15 mouse cellular contexts compared by ENCODE assay signal in the genomic region with DNA sequence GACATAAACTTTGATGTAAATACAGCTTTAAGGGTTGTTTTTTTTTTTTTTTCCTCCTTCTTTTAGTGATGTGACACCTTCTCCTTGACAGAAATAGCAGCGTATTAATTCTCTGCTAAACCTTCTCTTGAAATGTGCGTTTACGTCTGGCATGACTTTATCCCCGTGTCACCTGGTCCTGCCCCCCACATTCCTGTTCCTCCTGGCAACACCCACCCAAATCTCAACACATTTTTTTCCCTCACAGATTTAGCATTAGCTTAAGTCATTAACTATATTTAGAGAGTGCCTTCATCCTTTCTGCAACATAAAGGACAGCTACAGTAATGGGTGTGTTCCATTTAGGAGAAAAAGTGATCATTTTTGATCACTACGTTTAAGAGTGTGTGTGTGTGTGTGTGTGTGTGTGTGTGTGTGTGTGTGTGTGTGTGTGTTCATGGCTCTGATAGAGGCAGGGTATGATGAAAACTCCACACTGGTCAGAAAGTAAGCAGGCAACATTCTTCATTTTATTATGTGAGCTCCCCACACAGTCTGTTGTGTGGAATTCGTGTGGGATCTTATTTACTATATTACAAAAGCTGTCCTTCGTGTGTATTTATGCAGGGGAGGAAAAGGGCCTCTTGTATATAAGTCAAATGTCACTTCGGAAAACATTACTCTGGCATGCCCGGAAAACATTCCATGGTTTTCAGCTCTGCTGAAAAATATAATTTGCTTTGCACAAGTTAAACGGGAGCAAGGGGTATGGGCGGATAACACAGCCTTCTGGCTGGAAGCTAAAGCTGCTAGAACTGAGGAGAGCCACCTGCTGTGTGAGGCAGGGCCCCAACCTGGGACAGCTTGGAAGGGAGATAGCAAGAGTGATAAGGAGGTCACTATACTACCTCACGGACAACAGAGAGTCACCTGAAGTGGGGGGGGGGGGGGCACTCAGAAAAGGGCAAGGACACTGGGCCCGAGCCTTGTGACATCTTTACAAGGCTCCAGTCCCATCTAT.
DNase-seq lines count a peak whose midpoint lies in the region; ATAC-seq and TF ChIP-seq lines count a peak whose summit lies in the region.
"Had no signal": no experiment of that assay in that cellular context is flagged by ENCODE, and none has a peak within 500 bp of the region (broad histone marks: within the 10 kb centered on the region; RNA-seq: fewer than 3 reads in every experiment).

No protein-coding gene starts in this region.

- no peaks in the 10 kb centered on the region for H3K9me3 ChIP-seq in forebrain, postnatal 0 days (ENCODE audit: low read length)
- no peaks in the 10 kb centered on the region for H3K9me3 ChIP-seq in forebrain, embryonic 15.5 days
- H3K9me3 ChIP-seq in heart, postnatal 0 days (replicated peaks; ENCODE audit: control insufficient read depth, low read length): no peaks in the 10 kb centered on the region
- no peaks in the 10 kb centered on the region for H3K9me3 ChIP-seq in stomach, embryonic 14.5 days (ENCODE audit: control insufficient read depth, low read depth, low read length)
- no peaks in the 10 kb centered on the region for H3K9me3 ChIP-seq in stomach, postnatal 0 days (ENCODE audit: control insufficient read depth, low read length)
- H3K9me3 ChIP-seq: forebrain, embryonic 12.5 days; midbrain, embryonic 10.5 days had no signal

- no peak overlapping the region for H3K27ac ChIP-seq in forebrain, postnatal 0 days (ENCODE audit: low read depth, low read length)
- no peak overlapping the region for H3K27ac ChIP-seq in forebrain, embryonic 15.5 days (replicated peaks)
- H3K27ac ChIP-seq in heart, postnatal 0 days (ENCODE audit: low read depth): peak overlapping the region; percentile 58
- H3K27ac ChIP-seq in stomach, embryonic 14.5 days (ENCODE audit: low read length): no peak overlapping the region
- no peak overlapping the region for H3K27ac ChIP-seq in stomach, postnatal 0 days (replicated peaks)
- H3K27ac ChIP-seq: forebrain, embryonic 12.5 days; midbrain, embryonic 10.5 days had no signal

- no peak overlapping the region for H3K4me2 ChIP-seq in forebrain, postnatal 0 days (ENCODE audit: low read depth)
- H3K4me2 ChIP-seq in forebrain, embryonic 15.5 days (replicated peaks): no peak overlapping the region
- peak overlapping the region; percentile 18; the same call in 1 of the 2 replicates for H3K4me2 ChIP-seq in heart, postnatal 0 days (ENCODE audit: low read depth, low read length)
- H3K4me2 ChIP-seq in stomach, embryonic 14.5 days (replicated peaks; ENCODE audit: low read depth, low read length): no peak overlapping the region
- H3K4me2 ChIP-seq in stomach, postnatal 0 days (replicated peaks; ENCODE audit: low read depth): no peak overlapping the region
- H3K4me2 ChIP-seq: forebrain, embryonic 12.5 days had no signal

- no peaks in the 10 kb centered on the region for H3K36me3 ChIP-seq in forebrain, postnatal 0 days (ENCODE audit: insufficient read depth)
- no peaks in the 10 kb centered on the region for H3K36me3 ChIP-seq in forebrain, embryonic 15.5 days
- H3K36me3 ChIP-seq in heart, postnatal 0 days (replicated peaks; ENCODE audit: control insufficient read depth, insufficient read depth, low read length): no peaks in the 10 kb centered on the region
- H3K36me3 ChIP-seq in stomach, embryonic 14.5 days (ENCODE audit: control insufficient read depth, insufficient read depth, low read length): no peaks in the 10 kb centered on the region
- H3K36me3 ChIP-seq in stomach, postnatal 0 days (ENCODE audit: control insufficient read depth, insufficient read depth, low read length): no peaks in the 10 kb centered on the region
- H3K36me3 ChIP-seq: forebrain, embryonic 12.5 days; midbrain, embryonic 10.5 days had no signal

- WGBS in forebrain, postnatal 0 days: 65% methylated on average over 13 of the region's 13 CpGs
- 72% methylated on average over 13 of the region's 13 CpGs for WGBS in forebrain, embryonic 15.5 days
- 27% methylated on average over 13 of the region's 13 CpGs for WGBS in heart, postnatal 0 days
- WGBS in stomach, embryonic 14.5 days: 26% methylated on average over 13 of the region's 13 CpGs
- 28% methylated on average over 13 of the region's 13 CpGs for WGBS in stomach, postnatal 0 days

- peak; percentile 53 for ATAC-seq in forebrain, postnatal 0 days
- ATAC-seq in forebrain, embryonic 15.5 days (replicated peaks): no peak
- peak; percentile 79 for ATAC-seq in heart, postnatal 0 days (ENCODE audit: insufficient read depth, low read depth)
- peak; percentile 42; the same call in 1 of the 2 replicates for ATAC-seq in stomach, embryonic 14.5 days (ENCODE audit: insufficient number of reproducible peaks, insufficient read depth, low FRiP score, low read depth)
- ATAC-seq in stomach, postnatal 0 days (ENCODE audit: low FRiP score, low TSS enrichment): no peak

- TF ChIP-seq CTCF in forebrain, postnatal 0 days (IDR thresholded peaks at IDR 0.05; ENCODE audit: low read depth): no peak
- TF ChIP-seq CTCF in heart, postnatal 0 days (IDR thresholded peaks at IDR 0.05; ENCODE audit: low read depth): no peak; the same call in 1 of the 2 replicates
- TF ChIP-seq CTCF in stomach, postnatal 0 days (IDR thresholded peaks at IDR 0.05; ENCODE audit: low read depth): no peak

- DNase-seq in forebrain, postnatal 0 days: peak; percentile 20
- DNase-seq in heart, postnatal 0 days (ENCODE audit: low spot score): peak; percentile 70
- no peak for DNase-seq in heart, postnatal 36 days
- peak; percentile 62 to 66 for DNase-seq in kidney, postnatal 4 days
- no peak for DNase-seq in kidney, adult 8-10 months
- no peak for DNase-seq in stomach, postnatal 0 days (ENCODE audit: low spot score)
- DNase-seq: adrenal gland, postnatal 14 days; cerebellum, adult 9-10 months; embryo, embryonic 11 days; lung, postnatal 10 days; thymus, postnatal 36 days had no signal

- H3K27me3 ChIP-seq in forebrain, postnatal 0 days (ENCODE audit: insufficient read depth, low read length): no peaks in the 10 kb centered on the region
- H3K27me3 ChIP-seq in forebrain, embryonic 15.5 days: no peaks in the 10 kb centered on the region
- no peaks in the 10 kb centered on the region for H3K27me3 ChIP-seq in heart, postnatal 0 days (ENCODE audit: control insufficient read depth, insufficient read depth, low read length)
- no peaks in the 10 kb centered on the region for H3K27me3 ChIP-seq in stomach, embryonic 14.5 days (ENCODE audit: control insufficient read depth, insufficient read depth, low read length)
- no peaks in the 10 kb centered on the region for H3K27me3 ChIP-seq in stomach, postnatal 0 days (ENCODE audit: control insufficient read depth, insufficient read depth, low read length)
- H3K27me3 ChIP-seq: forebrain, embryonic 12.5 days had no signal

- H3K4me3 ChIP-seq in forebrain, postnatal 0 days (ENCODE audit: low read depth, low read length): no peak overlapping the region
- H3K4me3 ChIP-seq in forebrain, embryonic 15.5 days: no peak overlapping the region
- no peak overlapping the region for H3K4me3 ChIP-seq in heart, postnatal 0 days (ENCODE audit: low read depth, low read length)
- no peak overlapping the region for H3K4me3 ChIP-seq in stomach, embryonic 14.5 days (ENCODE audit: low read depth, low read length)
- H3K4me3 ChIP-seq in stomach, postnatal 0 days (ENCODE audit: low read depth, low read length): no peak overlapping the region
- H3K4me3 ChIP-seq: forebrain, embryonic 12.5 days; midbrain, embryonic 10.5 days had no signal

- no peak for TF ChIP-seq EP300 in heart, postnatal 0 days (IDR thresholded peaks at IDR 0.05; ENCODE audit: low read depth)
- TF ChIP-seq EP300 in stomach, postnatal 0 days (optimal IDR thresholded peaks at IDR 0.05): no peak

- peaks cover 10% of the 10 kb centered on the region; the same call in 1 of the 2 replicates for H3K4me1 ChIP-seq in forebrain, postnatal 0 days (ENCODE audit: insufficient read depth)
- 0 out of 2 replicates have a peak, but pooled peaks cover 3% of the 10 kb centered on the region for H3K4me1 ChIP-seq in forebrain, embryonic 15.5 days
- H3K4me1 ChIP-seq in heart, postnatal 0 days (ENCODE audit: control insufficient read depth, insufficient read depth): peaks cover 34% of the 10 kb centered on the region
- H3K4me1 ChIP-seq in stomach, embryonic 14.5 days (ENCODE audit: control insufficient read depth, insufficient read depth, low read length): peaks cover 17% of the 10 kb centered on the region
- H3K4me1 ChIP-seq in stomach, postnatal 0 days (replicated peaks; ENCODE audit: control insufficient read depth, insufficient read depth): peaks cover 2% of the 10 kb centered on the region; the same call in 1 of the 2 replicates

- no peak overlapping the region for H3K9ac ChIP-seq in forebrain, postnatal 0 days
- H3K9ac ChIP-seq in forebrain, embryonic 15.5 days (replicated peaks): no peak overlapping the region
- H3K9ac ChIP-seq in heart, postnatal 0 days (replicated peaks; ENCODE audit: low read depth, low read length): no peak overlapping the region; the same call in 1 of the 2 replicates
- H3K9ac ChIP-seq in stomach, embryonic 14.5 days (replicated peaks; ENCODE audit: low read depth, low read length): no peak overlapping the region
- no peak overlapping the region for H3K9ac ChIP-seq in stomach, postnatal 0 days (ENCODE audit: low read length)
- H3K9ac ChIP-seq: forebrain, embryonic 12.5 days had no signal

- intact Hi-C loops in heart, postnatal 36 days (cut with DNase I): no loop called here

Comparison
In these comparisons a context has a peak if more than half of its experiments do, and no peak if none do; other contexts are left out.
1. ATAC-seq: peak in forebrain, postnatal 0 days (single experiment), heart, postnatal 0 days (single experiment) and stomach, embryonic 14.5 days (single experiment); none in forebrain, embryonic 15.5 days (single experiment) and stomach, postnatal 0 days (single experiment).
2. DNase-seq: peak in forebrain, postnatal 0 days (single experiment), heart, postnatal 0 days (single experiment) and kidney, postnatal 4 days (2 of 2); none in heart, postnatal 36 days (0 of 2), kidney, adult 8-10 months (0 of 2) and stomach, postnatal 0 days (single experiment).